Mouse (Mus musculus) stomach, embryonic 16.5 days (tissue): Measurements from ENCODE around the gene Ttk. TPM values are rescaled to one million over a fixed set of nuclear protein-coding genes. Genes with fewer than 3 reads are reported as not detected.

Source experiments
- ATAC-seq: fragments of 200-750 bp; cut with Nextera tagmentation; 2 replicates; pipeline ENCODE4 v1.8.0; 2017; ENCODE audit warnings: moderate number of reproducible peaks, moderate TSS enrichment; ENCODE audit not compliant: insufficient read depth, low FRiP score
- H3K27ac ChIP-seq: fragments of 300-500 bp; sonication (generic); 2 replicates; pipeline ENCODE4 v1.5.1; 2014; ENCODE audit warnings: low read length
- H3K27me3 ChIP-seq: fragments of 300-500 bp; sonication (generic); 2 replicates; pipeline ENCODE4 v1.6.1; 2014; ENCODE audit warnings: low read length, control low read depth, mixed read lengths; ENCODE audit not compliant: control insufficient read depth, insufficient read depth
- H3K36me3 ChIP-seq: fragments of 300-500 bp; sonication (generic); 2 replicates; pipeline ENCODE4 v1.6.1; 2014; ENCODE audit warnings: low read length; ENCODE audit not compliant: control insufficient read depth, insufficient read depth
- H3K4me1 ChIP-seq: fragments of 300-500 bp; sonication (generic); 2 replicates; pipeline ENCODE4 v1.6.1; 2014; ENCODE audit warnings: low read length, control low read depth, mixed read lengths; ENCODE audit not compliant: control insufficient read depth, insufficient read depth
- H3K4me2 ChIP-seq: fragments of 300-500 bp; sonication (generic); 2 replicates; pipeline ENCODE4 v1.6.1; 2014; ENCODE audit warnings: low read depth, low read length, mixed read lengths
- H3K4me3 ChIP-seq: fragments of 300-500 bp; sonication (generic); replicated peaks from 2 replicates; pipeline ENCODE4 v1.5.1; 2014; ENCODE audit warnings: mild to moderate bottlenecking, low read length
- H3K9ac ChIP-seq: fragments of 300-500 bp; sonication (generic); 2 replicates; pipeline ENCODE4 v1.6.1; 2014; ENCODE audit warnings: low read length
- H3K9me3 ChIP-seq: fragments of 300-500 bp; sonication (generic); replicated peaks from 2 replicates; pipeline ENCODE4 v1.6.1; 2016; ENCODE audit warnings: low read length, control low read depth; ENCODE audit not compliant: control insufficient read depth
- WGBS: fragments of 180-500 bp; shearing (Covaris S2); extraction: QIAGEN DNeasy Blood & Tissue Kit; methylation state at CpG from one replicate; pipeline ENCODE4 v1.1.7; 2014; 5-methylcytosine and 5-hydroxymethylcytosine counted together
- polyA plus RNA-seq: library from polyadenylated mRNA; unstranded; fragments of >200 nt; fragmentation: Nextera tagmentation; extraction: Ambion mirVana; gene quantifications from 2 replicates; pipeline ENCODE4 v1.2.1, GENCODE M21; 2015

Gene Ttk
- polyA plus RNA-seq, 1 experiment from 2014 or later, result 26.2 TPM

- no peak overlapping the region for H3K4me3 ChIP-seq
- no peak overlapping the region for H3K4me2 ChIP-seq
- H3K27ac ChIP-seq, result no peak overlapping the region
- no peak overlapping the region for H3K9ac ChIP-seq
- peaks cover 22% of the 10 kb centered on the region for H3K27me3 ChIP-seq
- ATAC-seq, result no peak
- H3K36me3 ChIP-seq, result no peaks in the 10 kb centered on the region
- 3% methylated on average over 2 of the region's 2 CpGs for WGBS
- 0 out of 2 replicates have a peak, but pooled peaks cover 5% of the 10 kb centered on the region for H3K4me1 ChIP-seq
- H3K9me3 ChIP-seq, result no peaks in the 10 kb centered on the region
Measured at GRCm38 (mm10) chr9:83807562-83807961, 26.9 kb upstream of the Ttk start.

GRCm38 (mm10) chr9:83819188-83819587, 15.3 kb upstream of the Ttk start:
- Histone ChIP-seq H3K27me3 (no peaks in the 10 kb centered on the region), H3K27ac (no peak overlapping the region), H3K4me3 (no peak overlapping the region), H3K9ac (no peak overlapping the region), H3K36me3 (no peaks in the 10 kb centered on the region), H3K9me3 (no peaks in the 10 kb centered on the region), H3K4me1 (no peaks in the 10 kb centered on the region), H3K4me2 (no peak overlapping the region)
- 80% methylated on average over 7 of the region's 7 CpGs for WGBS
- no peak for ATAC-seq

- ATAC-seq, result no peak
- H3K4me1 ChIP-seq, result no peaks in the 10 kb centered on the region
- no peaks in the 10 kb centered on the region for H3K9me3 ChIP-seq
- 83% methylated on average over 2 of the region's 2 CpGs for WGBS
- H3K27ac ChIP-seq, result no peak overlapping the region
- no peaks in the 10 kb centered on the region for H3K36me3 ChIP-seq
- no peaks in the 10 kb centered on the region for H3K27me3 ChIP-seq
- no peak overlapping the region for H3K9ac ChIP-seq
- no peak overlapping the region for H3K4me2 ChIP-seq
- H3K4me3 ChIP-seq, result no peak overlapping the region
Measured at GRCm38 (mm10) chr9:83820976-83821375, 13.5 kb upstream of the Ttk start.

GRCm38 (mm10) chr9:83822925-83823324, 11.6 kb upstream of the Ttk start:
- H3K27me3 ChIP-seq, result no peaks in the 10 kb centered on the region
- ATAC-seq, result no peak
- H3K4me2 ChIP-seq, result no peak overlapping the region
- no peak overlapping the region for H3K4me3 ChIP-seq
- no peaks in the 10 kb centered on the region for H3K9me3 ChIP-seq
- no peaks in the 10 kb centered on the region for H3K36me3 ChIP-seq
- WGBS, result 62% methylated on average over 5 of the region's 5 CpGs
- H3K4me1 ChIP-seq, result no peaks in the 10 kb centered on the region
- no peak overlapping the region for H3K27ac ChIP-seq
- H3K9ac ChIP-seq, result no peak overlapping the region

GRCm38 (mm10) chr9:83829896-83830295, 4.6 kb upstream of the Ttk start:
- H3K9ac ChIP-seq, result no peak overlapping the region
- WGBS, result 79% methylated on average over 5 of the region's 5 CpGs
- no peaks in the 10 kb centered on the region for H3K36me3 ChIP-seq
- no peak overlapping the region for H3K27ac ChIP-seq
- H3K4me3 ChIP-seq, result no peak overlapping the region
- no peak for ATAC-seq
- no peaks in the 10 kb centered on the region for H3K27me3 ChIP-seq
- H3K9me3 ChIP-seq, result no peaks in the 10 kb centered on the region
- H3K4me2 ChIP-seq, result no peak overlapping the region
- no peaks in the 10 kb centered on the region for H3K4me1 ChIP-seq

GRCm38 (mm10) chr9:83831152-83831551, 3.3 kb upstream of the Ttk start:
- WGBS, result 74% methylated on average over 8 of the region's 8 CpGs
- ATAC-seq, result no peak
- Histone ChIP-seq H3K27ac (no peak overlapping the region), H3K4me1 (peaks cover 3% of the 10 kb centered on the region; the same call in 1 of the 2 replicates), H3K4me3 (no peak overlapping the region), H3K36me3 (no peaks in the 10 kb centered on the region), H3K9me3 (no peaks in the 10 kb centered on the region), H3K4me2 (no peak overlapping the region), H3K9ac (no peak overlapping the region), H3K27me3 (no peaks in the 10 kb centered on the region)

GRCm38 (mm10) chr9:83834748-83835313, 342 bp downstream of the Ttk start:
- Histone ChIP-seq H3K36me3 (no peaks in the 10 kb centered on the region), H3K27ac (peak overlapping the region; percentile 33; the same call in 1 of the 2 replicates), H3K9ac (peak overlapping the region; percentile 83), H3K4me3 (peak overlapping the region; percentile 94), H3K4me2 (peak overlapping the region; percentile 71), H3K4me1 (peaks cover 3% of the 10 kb centered on the region; the same call in 1 of the 2 replicates), H3K9me3 (no peaks in the 10 kb centered on the region), H3K27me3 (no peaks in the 10 kb centered on the region)
- WGBS, result under 1% methylated on average over 27 of the region's 27 CpGs
- ATAC-seq, result peak; percentile 77

GRCm38 (mm10) chr9:83852464-83852863, 18.0 kb downstream of the Ttk start:
- Histone ChIP-seq H3K27ac (no peak overlapping the region), H3K27me3 (no peaks in the 10 kb centered on the region), H3K36me3 (peaks cover 9% of the 10 kb centered on the region), H3K9me3 (no peaks in the 10 kb centered on the region), H3K9ac (no peak overlapping the region), H3K4me2 (no peak overlapping the region), H3K4me1 (no peaks in the 10 kb centered on the region), H3K4me3 (no peak overlapping the region)
- ATAC-seq, result no peak
- WGBS, result 87% methylated on average over 3 of the region's 3 CpGs

- peaks cover 8% of the 10 kb centered on the region for H3K36me3 ChIP-seq
- H3K27me3 ChIP-seq, result no peaks in the 10 kb centered on the region
- 80% methylated on average over 4 of the region's 4 CpGs for WGBS
- H3K9me3 ChIP-seq, result no peaks in the 10 kb centered on the region
- H3K4me1 ChIP-seq, result no peaks in the 10 kb centered on the region
- no peak overlapping the region for H3K9ac ChIP-seq
- no peak overlapping the region for H3K4me3 ChIP-seq
- H3K27ac ChIP-seq, result no peak overlapping the region
- no peak overlapping the region for H3K4me2 ChIP-seq
- ATAC-seq, result no peak
Measured at GRCm38 (mm10) chr9:83865165-83865564, 30.7 kb downstream of the Ttk start.
